Mouse (Mus musculus) ES-Bruce4 (cell line): ENCODE data around the gene Caprin2. TPM values are rescaled to one million over a fixed set of nuclear protein-coding genes. Genes with fewer than 3 reads are reported as not detected.
A peak's percentile ranks its signal among the peaks of the same experiment; 100 is the strongest.

ENCODE experiments used
- H3K27ac ChIP-seq: 2 replicates; pipeline ENCODE4 v1.5.1; 2012; ENCODE audit warnings: low read length, inconsistent platforms; ENCODE audit not compliant: insufficient read depth
- H3K27me3 ChIP-seq: 2 replicates; pipeline ENCODE4 v1.6.1; 2012; ENCODE audit warnings: mild to moderate bottlenecking, low read length, inconsistent platforms; ENCODE audit not compliant: control insufficient read depth, poor library complexity, insufficient read depth, severe bottlenecking
- H3K36me3 ChIP-seq: 2 replicates; pipeline ENCODE4 v1.6.1; 2012; ENCODE audit warnings: inconsistent platforms, mild to moderate bottlenecking, low read length, moderate library complexity; ENCODE audit not compliant: control insufficient read depth, poor library complexity, insufficient read depth, severe bottlenecking
- H3K4me1 ChIP-seq: one replicate; pipeline ENCODE4 v1.8.1; 2011; ENCODE audit warnings: low read length; ENCODE audit not compliant: control insufficient read depth, insufficient read depth
- H3K4me3 ChIP-seq: 2 replicates; pipeline ENCODE4 v1.5.1; 2011; ENCODE audit warnings: low read depth, mild to moderate bottlenecking, low read length
- H3K9ac ChIP-seq: 2 replicates; pipeline ENCODE4 v1.6.1; 2012; ENCODE audit warnings: low read depth, mild to moderate bottlenecking, inconsistent platforms; ENCODE audit not compliant: poor library complexity, severe bottlenecking
- H3K9me3 ChIP-seq: replicated peaks from 2 replicates; pipeline ENCODE4 v1.6.1; 2012; ENCODE audit warnings: mild to moderate bottlenecking, low read length, inconsistent platforms; ENCODE audit not compliant: control insufficient read depth, poor library complexity, insufficient read depth, severe bottlenecking
- CTCF ChIP-seq: IDR thresholded peaks from one replicate; pipeline ENCODE4 v1.8.1; 2011; ENCODE audit warnings: low read depth, low read length
- EP300 ChIP-seq: IDR thresholded peaks from 2 replicates; pipeline ENCODE4 v1.6.1; 2011; ENCODE audit warnings: low read depth, low read length; ENCODE audit not compliant: insufficient read depth
- POLR2A ChIP-seq: IDR thresholded peaks from one replicate; pipeline ENCODE4 v1.8.1; 2011; ENCODE audit warnings: low read length; ENCODE audit not compliant: insufficient read depth
- polyA plus RNA-seq: library from polyadenylated mRNA; stranded (reverse); fragments of >200 nt; gene quantifications from 2 replicates; pipeline ENCODE4 v1.2.4, GENCODE M21; 2011; ENCODE audit warnings: low read depth; ENCODE audit not compliant: missing spikeins, insufficient read depth, insufficient read length

The Caprin2 gene
- polyA plus RNA-seq, 1 experiment, result 44.6 TPM

GRCm38 (mm10) chr6:148830355-148830747 lies 65.7 kb downstream of the Caprin2 start:
- Histone ChIP-seq H3K27ac (no peak overlapping the region), H3K9ac (peak overlapping the region; percentile 73), H3K36me3 (no peaks in the 10 kb centered on the region; the same call in 1 of the 2 replicates), H3K4me1 (no peaks in the 10 kb centered on the region), H3K9me3 (no peaks in the 10 kb centered on the region), H3K4me3 (peak overlapping the region; percentile 93), H3K27me3 (no peaks in the 10 kb centered on the region)
- TF ChIP-seq CTCF (no peak), POLR2A (no peak), EP300 (no peak)

- Histone ChIP-seq H3K4me3 (no peak overlapping the region), H3K36me3 (peaks cover 6% of the 10 kb centered on the region), H3K27ac (no peak overlapping the region), H3K27me3 (no peaks in the 10 kb centered on the region), H3K4me1 (no peaks in the 10 kb centered on the region), H3K9ac (no peak overlapping the region), H3K9me3 (no peaks in the 10 kb centered on the region)
- TF ChIP-seq CTCF, result no peak
- TF ChIP-seq POLR2A, result no peak
- TF ChIP-seq EP300, result no peak
Observed at GRCm38 (mm10) chr6:148826119-148826518, 69.9 kb downstream of the Caprin2 start.

GRCm38 (mm10) chr6:148818624-148819343 lies 77.3 kb downstream of the Caprin2 start:
- Histone ChIP-seq H3K27ac (no peak overlapping the region), H3K4me3 (no peak overlapping the region), H3K9ac (no peak overlapping the region), H3K4me1 (no peaks in the 10 kb centered on the region), H3K9me3 (no peaks in the 10 kb centered on the region), H3K27me3 (no peaks in the 10 kb centered on the region), H3K36me3 (peaks cover 27% of the 10 kb centered on the region)
- TF ChIP-seq POLR2A, result no peak
- no peak for TF ChIP-seq CTCF
- no peak for TF ChIP-seq EP300

GRCm38 (mm10) chr6:148816751-148817150 lies 79.3 kb downstream of the Caprin2 start:
- H3K4me1 ChIP-seq, result no peaks in the 10 kb centered on the region
- TF ChIP-seq EP300, result no peak
- no peak for TF ChIP-seq POLR2A
- no peak for TF ChIP-seq CTCF
- peaks cover 27% of the 10 kb centered on the region for H3K36me3 ChIP-seq
- no peaks in the 10 kb centered on the region for H3K27me3 ChIP-seq
- H3K4me3 ChIP-seq, result no peak overlapping the region
- no peak overlapping the region for H3K27ac ChIP-seq
- no peaks in the 10 kb centered on the region for H3K9me3 ChIP-seq
- no peak overlapping the region for H3K9ac ChIP-seq

GRCm38 (mm10) chr6:148811117-148811516 lies 84.9 kb downstream of the Caprin2 start:
- no peak overlapping the region for H3K9ac ChIP-seq
- TF ChIP-seq EP300 (no peak), POLR2A (no peak), CTCF (no peak)
- no peak overlapping the region for H3K4me3 ChIP-seq
- no peaks in the 10 kb centered on the region for H3K27me3 ChIP-seq
- H3K4me1 ChIP-seq, result no peaks in the 10 kb centered on the region
- no peak overlapping the region for H3K27ac ChIP-seq
- H3K9me3 ChIP-seq, result no peaks in the 10 kb centered on the region
- peaks cover 14% of the 10 kb centered on the region for H3K36me3 ChIP-seq

- no peaks in the 10 kb centered on the region for H3K4me1 ChIP-seq
- H3K9me3 ChIP-seq, result no peaks in the 10 kb centered on the region
- no peak for TF ChIP-seq POLR2A
- TF ChIP-seq CTCF, result peak; percentile 31
- no peak overlapping the region for H3K9ac ChIP-seq
- H3K36me3 ChIP-seq, result peaks cover 28% of the 10 kb centered on the region
- no peak overlapping the region for H3K27ac ChIP-seq
- H3K27me3 ChIP-seq, result no peaks in the 10 kb centered on the region
- no peak overlapping the region for H3K4me3 ChIP-seq
Observed at GRCm38 (mm10) chr6:148799773-148800172, 96.3 kb downstream of the Caprin2 start.
